Mouse (Mus musculus) layer of hippocampus, postnatal 25 days (tissue): ENCODE measurements around the gene Itpkb. TPM values are rescaled to one million over a fixed set of nuclear protein-coding genes. Genes with fewer than 3 reads are reported as not detected.

ENCODE experiments used
- DNase-seq, 2 experiments: peaks; one replicate each; pipeline ENCODE4 v3.0.0; 2022; ENCODE audit warnings: mixed read lengths in 2 of 2, low spot score in 1 of 2; ENCODE audit errors: extremely low spot score in 1 of 2
- total RNA-seq, 2 experiments: library from RNA; stranded (reverse); gene quantifications; 2 replicates each; pipeline ENCODE4 v1.2.3; 2021

The Itpkb gene
- 10 to 100 TPM; 24.4 to 26.5 TPM for total RNA-seq

DNA sequence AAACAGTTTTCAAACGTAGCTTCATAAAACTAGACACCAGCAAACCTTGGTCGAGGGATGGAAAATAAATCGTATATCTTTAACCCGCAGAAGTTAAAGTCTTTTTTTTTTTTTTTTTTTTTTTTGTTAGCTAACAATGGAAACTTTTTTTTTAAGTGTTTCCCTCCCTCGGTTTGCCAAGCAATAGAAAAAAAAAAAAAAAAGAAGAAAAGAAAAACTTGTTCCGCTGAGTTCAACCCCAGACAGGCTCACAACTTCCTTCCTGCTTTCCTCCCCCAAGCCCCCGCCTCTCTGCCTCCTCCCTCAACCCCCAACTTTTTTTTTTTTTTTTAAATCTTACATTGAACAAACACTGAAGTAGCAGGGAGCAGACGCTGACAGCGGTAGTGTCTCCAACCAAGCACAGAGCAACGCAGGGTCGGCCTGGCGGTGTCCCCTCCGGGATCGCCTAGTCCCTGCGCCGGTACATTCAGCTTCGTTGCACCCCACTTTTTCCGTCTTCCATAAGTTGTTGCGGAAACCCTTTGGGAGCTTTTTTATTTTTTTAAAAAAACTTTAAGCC, at the start of gene Itpkb:
Itpkb (plus strand) TSS at position 341 of the 562 bp plus-strand sequence.
- peak in 1 of 2 experiments; percentile 37 for DNase-seq

DNA sequence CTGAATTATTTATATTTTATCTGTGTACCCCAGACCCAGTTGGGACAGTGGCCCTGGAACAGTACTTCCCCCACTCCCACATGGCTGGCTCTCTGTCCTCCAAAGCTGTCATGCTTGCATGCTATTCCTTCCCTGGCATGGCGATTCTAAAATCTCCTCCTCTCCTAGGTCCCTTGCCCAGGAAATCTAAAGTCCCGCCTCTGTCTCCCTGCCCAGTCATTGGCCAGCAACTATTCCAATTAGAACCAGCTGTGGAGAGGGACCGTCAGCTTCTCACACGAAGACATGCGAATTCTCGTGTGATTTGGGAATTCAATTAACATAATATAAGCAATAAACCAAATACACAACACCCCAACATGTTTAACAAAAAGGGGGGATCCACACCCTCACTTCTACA, 47.7 kb upstream of the Itpkb start:
- no peak for DNase-seq

DNA sequence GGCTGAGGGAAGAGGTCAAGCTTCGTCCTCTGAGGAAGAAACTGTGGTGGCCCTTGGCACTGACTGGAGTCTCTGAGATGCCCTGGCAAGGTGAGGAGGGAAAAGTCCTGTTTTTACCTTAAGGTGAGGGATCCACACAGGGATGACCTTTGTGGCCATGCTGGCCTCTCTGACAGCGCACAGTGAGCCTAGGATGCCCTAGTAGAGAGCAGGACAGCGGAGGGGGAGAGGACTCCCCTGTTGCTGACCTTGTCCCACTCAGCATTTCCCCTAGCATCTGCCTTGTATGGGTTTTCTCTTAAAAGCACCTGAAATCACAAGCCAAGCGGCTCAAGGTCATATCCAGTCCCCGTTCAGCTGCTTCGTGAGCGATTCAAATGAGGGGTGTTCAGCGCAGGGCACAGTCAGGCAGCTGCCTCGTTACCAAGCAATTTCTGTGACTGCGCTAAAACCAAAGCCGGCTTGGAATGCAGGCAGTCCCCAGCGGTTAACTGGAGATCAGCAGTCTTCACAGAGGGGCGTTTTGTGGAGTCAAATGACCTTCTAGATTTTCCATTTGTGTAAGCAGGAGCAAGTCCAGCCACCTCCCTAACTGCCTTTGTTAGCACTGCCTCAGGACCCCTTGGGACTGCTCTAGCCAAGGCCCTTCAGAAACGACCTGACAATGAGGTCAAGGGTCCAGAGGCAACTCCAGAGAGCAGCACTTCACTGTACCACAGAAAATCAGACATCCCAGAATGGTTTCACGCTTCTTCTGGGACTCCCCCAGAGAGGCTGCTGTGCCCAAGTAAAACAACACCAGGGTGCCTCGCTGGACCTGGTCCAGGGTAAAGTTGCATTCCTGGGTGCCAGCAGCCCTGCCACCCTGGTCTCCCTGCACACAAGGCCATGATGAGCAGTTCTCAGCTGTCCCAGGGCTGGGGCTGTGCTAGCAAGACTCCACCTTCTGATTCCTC, 46.2 kb upstream of the Itpkb start:
- no peak for DNase-seq

DNA sequence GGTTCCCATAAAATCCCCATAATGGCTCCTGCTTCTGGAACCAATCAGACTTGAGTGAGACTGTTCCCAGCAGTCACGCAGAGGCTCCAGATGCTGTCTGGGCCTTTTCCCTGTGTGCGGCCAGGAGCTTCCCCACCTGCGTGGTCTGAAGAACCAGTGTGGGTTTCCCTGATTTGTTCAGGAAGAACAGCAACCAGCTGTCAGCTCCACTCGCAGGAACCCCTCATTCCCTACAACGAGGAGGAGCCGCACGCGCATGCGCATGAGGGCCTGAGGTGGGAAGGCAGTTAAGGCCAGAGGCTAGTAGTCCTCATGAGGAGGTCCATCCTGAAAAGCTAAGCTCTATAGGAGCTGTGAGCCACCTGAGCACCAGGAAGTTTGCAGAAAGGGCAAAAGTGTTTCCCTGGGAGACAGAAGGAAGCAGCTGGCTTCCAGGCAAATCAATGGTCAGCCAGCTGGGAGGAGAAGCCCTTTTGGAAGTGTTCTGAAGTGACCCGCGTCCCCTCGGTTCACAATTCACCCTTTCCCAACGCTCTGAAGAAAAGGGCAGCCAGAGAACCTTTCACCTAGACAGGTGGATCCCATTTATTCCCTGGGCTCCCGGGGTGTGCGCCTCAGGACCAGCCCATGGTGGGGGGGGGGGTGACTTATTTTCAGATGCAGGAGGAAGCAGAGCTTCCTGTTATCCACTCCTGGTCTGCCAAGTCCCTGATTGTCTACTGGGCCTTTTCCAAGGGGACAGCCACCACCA, 44.0 kb upstream of the Itpkb start:
- DNase-seq = no peak

DNA sequence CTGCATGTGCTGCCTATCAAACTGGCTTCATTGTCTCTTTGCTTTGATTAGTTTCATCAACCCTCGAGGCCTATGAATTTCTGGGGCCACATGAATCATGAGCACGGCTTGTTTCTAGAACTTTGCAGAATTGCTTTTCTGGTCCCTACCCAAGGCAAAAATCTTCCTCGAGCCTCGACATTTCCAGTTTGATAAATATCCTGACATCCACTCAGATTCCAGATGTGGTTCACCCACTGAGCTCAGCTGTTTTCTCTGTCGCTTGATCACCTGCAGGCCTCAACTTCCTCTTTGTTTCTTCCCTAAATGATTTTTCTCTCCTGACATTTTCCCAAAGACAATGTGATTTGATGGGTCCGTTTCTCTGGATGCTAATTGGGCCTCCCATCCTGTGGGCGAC, 42.1 kb upstream of the Itpkb start:
- no peak for DNase-seq

DNA sequence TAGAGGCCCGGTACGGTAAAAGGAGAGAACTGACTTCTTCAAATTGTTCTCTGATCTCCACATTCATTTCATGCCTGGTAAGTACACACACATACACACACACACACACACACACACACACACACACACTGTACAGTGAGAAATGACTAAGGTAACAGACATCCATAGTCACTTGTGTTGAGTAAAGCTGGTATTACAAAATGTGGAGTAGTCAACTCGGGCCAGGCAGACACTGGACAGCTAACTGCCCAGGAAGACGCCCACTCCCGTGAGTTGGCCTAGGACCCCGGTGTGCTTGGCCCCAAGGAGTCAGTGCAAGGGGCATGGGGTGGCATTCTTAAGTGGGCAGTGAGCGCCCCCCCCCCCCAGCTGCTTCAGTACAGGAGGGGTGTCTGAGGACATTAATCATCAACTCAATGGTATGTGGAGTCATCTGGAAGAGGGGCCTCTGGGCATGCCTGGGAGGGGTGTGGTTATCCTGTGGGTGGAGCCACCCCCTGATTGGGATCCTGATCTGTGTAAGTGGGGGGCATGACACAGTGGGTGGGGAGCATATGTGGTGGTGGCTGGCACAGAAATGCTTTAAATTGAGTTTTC, 41.3 kb upstream of the Itpkb start:
- no peak for DNase-seq

DNA sequence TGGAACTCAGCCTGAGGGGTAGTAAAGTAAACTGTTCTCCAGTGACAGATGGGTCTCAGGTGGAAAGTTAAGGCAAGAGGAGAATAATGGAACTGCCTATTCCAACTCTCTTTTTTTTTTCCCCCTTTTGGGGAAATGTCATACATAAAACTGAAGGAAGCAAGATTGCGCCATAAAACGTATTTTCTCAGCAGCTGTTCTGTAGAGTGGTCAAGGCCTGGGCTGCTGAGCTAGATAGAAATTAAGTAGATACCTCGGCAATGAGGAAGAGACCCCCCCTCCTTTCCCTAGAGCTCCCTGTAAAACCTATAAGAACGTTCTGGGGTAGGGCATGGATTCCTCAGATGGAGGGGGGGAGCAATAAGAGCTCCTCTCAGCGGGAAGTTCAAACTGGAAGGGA, 40.5 kb upstream of the Itpkb start:
- DNase-seq = no peak

DNA sequence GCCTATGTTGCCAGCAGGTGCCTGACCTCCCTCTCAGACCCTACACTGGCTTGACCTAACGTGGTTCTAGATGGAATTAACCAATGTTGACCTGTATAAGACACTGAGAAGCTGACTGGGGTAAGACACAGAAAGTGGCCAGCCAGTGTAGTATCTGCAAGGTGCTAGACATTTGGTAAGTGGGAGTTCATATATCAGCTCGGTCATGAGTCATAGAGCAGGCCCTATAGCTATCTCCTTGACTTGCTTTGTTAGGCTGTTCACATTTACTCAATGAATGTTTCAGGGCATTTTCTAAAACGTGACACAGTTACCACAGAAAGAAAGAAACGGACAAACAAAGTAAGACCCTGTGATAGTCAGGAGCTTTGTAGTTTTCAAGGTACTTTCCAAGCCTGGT, 39.9 kb upstream of the Itpkb start:
- DNase-seq = no peak

DNA sequence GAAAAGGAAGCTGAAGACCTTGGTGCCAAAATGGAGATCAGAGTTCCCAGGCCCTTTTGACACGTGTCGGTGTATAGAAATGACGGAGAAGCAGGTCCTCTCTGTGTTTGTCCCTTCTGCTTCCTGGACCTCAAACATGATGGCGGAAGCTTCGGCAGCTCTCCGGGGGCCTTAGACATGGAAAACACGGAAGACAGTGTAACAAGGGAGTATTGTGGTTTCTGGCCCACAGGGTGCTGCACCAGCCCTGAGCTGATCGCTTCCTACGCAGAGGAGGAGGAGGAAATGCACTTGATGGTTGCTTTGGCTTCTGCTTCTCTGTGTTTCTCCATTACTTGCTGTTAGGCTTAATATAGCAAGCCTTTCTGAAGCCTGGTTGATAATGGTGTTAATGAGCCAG, 34.2 kb upstream of the Itpkb start:
- no peak for DNase-seq

DNA sequence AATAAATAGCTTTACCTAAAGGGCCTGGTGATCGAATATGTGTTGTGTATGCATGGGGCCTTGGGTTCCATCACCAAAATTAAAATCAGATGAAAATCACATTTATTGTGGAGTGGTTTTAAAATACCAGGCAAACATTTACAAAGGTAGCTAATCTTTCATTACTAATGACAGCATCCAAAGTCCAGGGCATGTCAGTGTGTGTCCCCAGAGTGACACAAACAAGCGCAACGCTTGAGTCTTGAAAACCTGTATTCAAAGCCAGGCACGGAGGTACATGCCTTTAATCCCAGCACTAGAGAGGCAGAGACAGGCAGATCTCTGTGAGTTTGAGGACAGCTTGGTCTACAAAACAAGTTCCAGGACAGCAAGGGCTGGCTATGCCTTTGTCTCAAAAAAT, 30.6 kb upstream of the Itpkb start:
- DNase-seq = no peak

DNA sequence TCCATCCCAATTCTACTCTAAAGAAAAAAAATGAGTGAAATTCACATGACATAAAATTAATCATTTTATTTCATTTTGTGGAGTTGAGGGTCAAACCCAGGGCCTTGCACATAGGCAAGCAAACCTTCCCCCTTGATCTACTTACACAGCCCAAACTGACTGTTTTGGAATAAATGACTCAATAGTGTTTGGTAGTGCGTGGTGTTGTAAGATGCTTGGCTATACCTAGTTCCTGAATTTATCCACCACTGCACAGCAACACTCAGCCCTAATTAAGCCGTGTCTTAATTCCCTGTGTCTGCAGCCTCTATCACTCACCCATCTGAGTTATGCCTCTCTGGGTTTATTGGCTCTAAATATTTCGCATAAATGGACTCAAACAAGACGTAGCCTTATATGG, 30.0 kb upstream of the Itpkb start:
- DNase-seq = no peak

DNA sequence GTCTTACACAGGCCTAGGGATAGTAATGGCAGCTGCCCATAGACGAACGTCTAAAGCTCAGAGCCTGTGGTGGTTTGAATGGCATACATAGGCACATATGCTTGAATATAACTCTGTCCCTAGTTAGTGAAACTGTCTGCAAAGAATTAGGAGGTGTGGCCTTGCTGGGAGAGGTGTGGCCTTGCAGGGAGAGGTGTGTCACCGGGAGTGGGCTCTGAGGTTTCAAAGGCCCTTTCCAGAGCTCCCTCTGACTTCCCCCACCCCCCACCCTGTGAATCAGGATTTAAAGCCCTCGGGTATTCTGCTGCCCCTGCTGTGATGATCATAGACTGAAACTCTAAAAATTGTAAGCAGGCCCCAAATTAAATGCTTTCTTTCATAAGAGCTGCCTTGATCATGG, 29.3 kb upstream of the Itpkb start:
- no peak for DNase-seq

DNA sequence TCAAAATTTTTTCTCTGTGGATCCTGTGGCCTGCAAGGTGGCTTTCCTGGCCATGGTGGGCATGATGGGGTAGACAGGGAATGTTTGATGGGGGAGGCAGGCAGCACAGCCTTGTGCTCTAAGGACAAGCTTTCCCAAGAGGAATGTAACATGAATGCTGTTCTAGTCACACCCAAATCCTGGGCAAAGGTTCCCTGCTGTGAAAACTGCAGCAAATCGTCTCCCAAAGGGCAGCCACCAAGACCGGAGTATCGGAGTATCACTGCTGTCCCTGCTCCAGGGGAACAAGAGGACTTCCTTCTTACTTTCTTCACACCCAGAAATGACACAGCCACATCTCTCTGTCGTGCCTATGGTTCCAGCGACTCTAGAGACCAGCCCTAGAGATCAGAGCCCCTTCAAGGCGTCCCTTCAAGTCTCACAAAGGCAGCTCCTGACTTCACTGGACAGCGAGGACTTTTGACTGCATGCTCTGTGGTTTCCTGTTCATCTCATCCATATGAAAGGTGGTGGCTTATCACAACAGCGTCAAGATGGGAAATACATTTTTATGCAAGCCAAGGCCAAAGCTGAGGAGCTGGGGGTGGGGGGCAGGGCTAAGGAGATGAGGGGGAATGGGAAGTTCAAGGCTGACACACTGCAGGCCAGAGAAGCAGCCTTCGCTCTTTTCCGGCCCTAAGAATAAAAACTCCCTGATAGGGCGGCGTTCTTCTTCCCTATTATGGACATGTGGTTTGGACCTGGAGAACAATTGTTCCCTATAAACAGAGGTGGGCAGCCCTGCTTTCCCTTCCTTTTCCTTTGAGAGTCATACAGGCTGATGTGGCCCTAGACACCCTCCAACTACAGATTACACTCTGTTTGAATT, 27.8 kb upstream of the Itpkb start:
- DNase-seq = no peak

DNA sequence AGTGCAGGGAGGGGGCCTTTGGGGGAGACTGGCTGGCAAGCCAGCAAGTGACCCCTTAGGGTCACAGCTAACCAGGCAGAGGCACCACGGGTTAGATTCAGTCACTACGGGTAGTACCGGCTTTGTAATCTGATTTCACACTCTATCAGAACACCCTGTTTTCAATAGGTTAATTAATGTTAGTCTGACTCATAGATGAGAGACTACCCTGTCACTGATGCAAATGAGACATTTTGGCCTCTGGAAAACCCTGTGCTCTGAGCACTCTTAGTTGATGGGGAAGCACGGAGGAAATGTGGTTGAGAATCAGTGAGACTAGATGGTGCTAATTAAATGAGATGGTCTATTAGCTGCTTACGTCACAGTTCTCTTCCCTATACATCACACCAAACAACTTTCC, 26.7 kb upstream of the Itpkb start:
- no peak for DNase-seq

DNA sequence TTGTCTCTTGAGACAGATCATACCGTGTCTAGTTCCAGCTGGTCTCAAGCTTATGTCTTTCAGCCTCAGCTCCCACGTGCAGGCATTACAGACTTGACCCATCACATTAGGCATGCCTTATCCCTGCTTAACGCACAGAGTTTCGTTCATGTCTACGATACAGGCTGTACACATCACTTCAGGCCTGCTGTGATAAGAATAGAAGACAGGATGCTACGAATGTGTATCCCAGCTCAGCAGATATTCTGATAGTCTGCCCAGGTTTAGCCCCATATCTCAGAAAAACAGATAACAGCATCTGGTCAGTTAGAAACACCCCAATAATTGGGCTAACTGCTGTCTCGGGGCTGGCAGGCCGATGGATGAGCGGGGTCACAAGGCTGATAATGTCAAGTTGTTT, 23.4 kb upstream of the Itpkb start:
- no peak for DNase-seq

DNA sequence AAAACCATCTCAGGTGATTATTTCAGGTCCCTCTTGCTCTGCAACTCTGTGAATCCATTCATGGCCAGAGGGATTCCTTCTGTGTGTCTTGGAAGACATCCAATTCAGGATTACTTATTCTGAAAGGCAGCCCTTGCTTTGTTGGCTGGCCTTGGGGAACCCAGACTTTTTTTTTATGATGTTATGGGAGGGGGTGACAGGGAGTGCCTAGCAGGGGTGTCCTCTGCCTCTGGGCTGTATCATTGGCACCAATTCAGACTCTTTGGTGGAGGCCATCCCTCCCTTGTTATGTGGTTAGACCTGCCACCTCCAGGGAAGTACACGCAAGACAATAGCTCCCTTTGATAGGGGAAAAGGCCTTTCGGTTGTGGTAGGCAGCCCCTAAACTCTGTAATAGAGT, 22.6 kb upstream of the Itpkb start:
- no peak for DNase-seq

DNA sequence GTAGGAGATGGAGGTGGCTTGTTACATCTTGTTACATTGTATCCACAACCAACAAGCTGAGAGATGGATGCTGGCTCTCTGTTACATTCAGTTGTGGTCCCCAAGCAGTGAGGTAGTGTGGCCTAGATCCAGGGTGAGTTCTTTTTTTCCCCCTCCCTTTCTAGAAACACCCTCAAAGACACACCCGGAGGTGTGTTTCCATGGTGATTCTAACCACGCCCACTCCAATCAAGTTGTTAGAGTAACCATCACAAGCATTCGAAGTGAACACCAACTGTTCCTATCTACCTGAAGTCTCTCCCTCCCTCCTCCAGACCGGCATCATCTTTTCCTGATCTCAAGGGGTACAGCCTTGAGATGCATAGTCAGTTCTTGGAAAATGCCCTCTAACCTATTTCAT, 21.4 kb upstream of the Itpkb start:
- DNase-seq = no peak

DNA sequence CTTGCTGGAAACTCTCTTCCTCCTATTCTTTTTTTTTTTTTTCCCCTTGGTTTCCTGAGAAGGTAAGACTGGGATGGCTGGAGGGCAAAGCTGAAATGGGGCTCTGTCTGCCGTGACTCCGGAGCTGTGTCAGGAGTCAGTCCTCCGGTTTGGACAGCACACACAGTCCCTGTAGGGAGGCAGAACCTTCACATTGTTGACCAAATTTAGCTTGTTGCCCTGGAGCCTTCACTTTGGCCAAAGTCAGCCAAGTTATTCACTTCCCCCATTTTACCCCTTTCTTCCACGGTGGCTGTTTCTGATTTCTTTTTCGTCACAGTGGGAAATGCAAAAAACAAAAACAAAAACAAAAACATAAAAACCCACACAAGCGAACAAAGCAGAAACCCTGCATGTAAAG, 18.0 kb upstream of the Itpkb start:
- no peak for DNase-seq

DNA sequence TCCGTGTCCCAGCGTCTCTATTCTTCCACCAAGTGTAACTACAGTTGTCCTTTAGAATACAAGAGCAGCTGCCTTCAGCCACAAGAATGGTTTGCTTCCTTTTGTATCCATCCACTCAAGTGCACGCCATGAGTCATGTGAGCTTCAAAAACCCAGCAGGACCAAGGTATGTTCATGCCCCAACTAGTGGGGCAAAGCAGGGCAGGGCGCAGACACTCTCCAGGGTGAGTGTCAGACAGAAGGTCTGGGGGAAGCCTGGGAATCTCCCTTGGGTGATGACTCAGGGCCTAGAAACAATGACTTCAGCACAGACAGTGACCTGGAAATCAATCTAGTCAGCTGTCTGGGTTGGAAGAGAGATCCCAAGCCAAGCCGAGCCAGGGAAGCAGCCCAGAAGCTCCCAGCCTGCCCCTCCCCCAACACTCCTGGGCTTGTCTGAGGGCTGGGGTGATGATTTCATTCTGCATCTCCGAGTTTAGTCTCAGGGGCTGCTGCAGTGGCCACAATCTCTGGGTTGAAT, 17.4 kb upstream of the Itpkb start:
- peak in 1 of 2 experiments; percentile 34 for DNase-seq
